Comparison of ENCODE assay signal across 18 mouse cellular contexts in genomic region chr13:19819243-19819642, GRCm38 (mm10). TPM values are rescaled to one million over a fixed set of nuclear protein-coding genes. Genes with fewer than 3 reads are reported as not detected.
DNase-seq lines count a peak whose midpoint lies in the region; ATAC-seq lines count a peak whose summit lies in the region.
"Had no signal": no experiment of that assay in that cellular context is flagged by ENCODE, and none has a peak within 500 bp of the region (broad histone marks: within the 10 kb centered on the region; RNA-seq: fewer than 3 reads in every experiment).

No protein-coding gene starts in this region.

- no peak for ATAC-seq in CD4-positive, CD25-positive, alpha-beta regulatory T cell, adult 4 months
- ATAC-seq: activated CD4-positive, CD25-positive, alpha-beta regulatory T cell, adult 4 months; forebrain, embryonic 13.5 days; forebrain, embryonic 15.5 days; forebrain, postnatal 0 days had no signal

- DNase-seq in ES-CJ7 (ENCODE audit: low read depth, low spot score), result peak; percentile 57
- DNase-seq in R1 (ENCODE audit: low read depth, low spot score), result peak; percentile 82
- DNase-seq in ZHBTc4 (ENCODE audit: low read depth, low spot score), result peak; percentile 60
- DNase-seq in cerebellum, adult 18-20 months, result no peak
- no peak for DNase-seq in ovary, postnatal 14 days (ENCODE audit: low spot score)
- DNase-seq: adrenal gland, adult 8-10 months; adrenal gland, postnatal 14 days; adrenal gland, postnatal 36 days; cerebellum, adult 11-12 months; cerebellum, adult 8-10 months; cerebellum, adult 9-11 months; cerebellum, postnatal 36 days; forebrain, postnatal 0 days had no signal

RNA-seq across cellular contexts. Expression of gene Gpr141, which starts 4.8 kb away (rescaled TPM):
- polyA plus RNA-seq in CD4-positive, CD25-positive, alpha-beta regulatory T cell, adult 4 months (2017; shearing (Covaris generic)), result not detected
- polyA plus RNA-seq: activated CD4-positive, CD25-positive, alpha-beta regulatory T cell, adult 4 months; forebrain, embryonic 11.5 days; forebrain, embryonic 13.5 days; forebrain, postnatal 0 days had no signal

Comparison
In these comparisons a context has a peak if more than half of its experiments do, and no peak if none do; other contexts are left out.
1. DNase-seq: peak in ES-CJ7 (single experiment), R1 (single experiment) and ZHBTc4 (single experiment); none in cerebellum, adult 18-20 months (0 of 2) and ovary, postnatal 14 days (single experiment).